Mouse (Mus musculus): ENCODE results near the gene Prss27.

DNA sequence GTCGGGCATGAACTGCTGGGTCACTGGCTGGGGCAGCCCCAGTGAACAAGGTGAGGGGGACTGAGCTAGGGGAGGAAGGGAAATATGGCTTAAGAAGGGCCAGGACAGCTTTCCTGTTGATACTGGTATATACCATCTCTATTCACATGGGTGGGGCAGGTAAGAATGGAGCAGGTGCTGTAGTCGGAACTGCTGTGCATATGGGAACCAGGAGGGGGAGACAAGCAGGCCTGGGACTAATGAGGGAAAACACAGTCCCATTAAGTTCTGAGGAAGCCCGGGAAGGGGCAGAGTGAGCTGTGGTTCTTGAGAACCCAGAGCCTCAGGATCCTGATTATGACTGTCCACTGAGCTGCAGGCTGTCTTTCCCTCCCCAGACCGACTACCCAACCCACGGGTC lies 6.5 kb downstream of the Prss27 start:
- TF ChIP-seq CTCF (IDR thresholded peaks at IDR 0.05; ENCODE audit: borderline replicate concordance, insufficient read depth, low read depth, low read length) (peak; percentile 8; the same call in 1 of the 2 replicates), POLR2A (IDR thresholded peaks at IDR 0.05; ENCODE audit: borderline replicate concordance, insufficient read depth, low read length) (no peak)

Measured in cerebellum, adult 2 months (tissue).